Mouse (Mus musculus) limb, embryonic 12.5 days (tissue): ENCODE measurements around the gene Prm1. TPM values are rescaled to one million over a fixed set of nuclear protein-coding genes. Genes with fewer than 3 reads are reported as not detected.
A peak's percentile ranks its signal among the peaks of the same experiment; 100 is the strongest.
"Not testable (repeated sequence)": the region's sequence is repeated elsewhere in the genome, so short reads cannot be mapped to it uniquely, and the experiment has no call there.

Experiments used
- ATAC-seq: fragments of 200-750 bp; cut with Nextera tagmentation; 2 replicates; pipeline ENCODE4 v1.8.0; 2017; ENCODE audit warnings: low read depth, moderate TSS enrichment; ENCODE audit not compliant: insufficient number of reproducible peaks, insufficient read depth, low FRiP score, low TSS enrichment
- H3K27ac ChIP-seq: fragments of 300-500 bp; sonication (generic); 2 replicates; pipeline ENCODE4 v1.5.1; 2016; ENCODE audit warnings: mild to moderate bottlenecking, moderate library complexity
- H3K27me3 ChIP-seq: fragments of 300-500 bp; sonication (generic); 2 replicates; pipeline ENCODE4 v1.6.1; 2016; ENCODE audit warnings: mild to moderate bottlenecking, moderate library complexity
- H3K36me3 ChIP-seq: fragments of 300-500 bp; sonication (generic); 2 replicates; pipeline ENCODE4 v1.6.1; 2016; ENCODE audit warnings: mild to moderate bottlenecking, moderate library complexity
- H3K4me1 ChIP-seq: fragments of 300-500 bp; sonication (generic); replicated peaks from 2 replicates; pipeline ENCODE4 v1.6.1; 2016
- H3K4me2 ChIP-seq: fragments of 300-500 bp; sonication (generic); 2 replicates; pipeline ENCODE4 v1.6.1; 2016; ENCODE audit warnings: mild to moderate bottlenecking, moderate library complexity
- H3K4me3 ChIP-seq: fragments of 300-500 bp; sonication (generic); replicated peaks from 2 replicates; pipeline ENCODE4 v1.5.1; 2016; ENCODE audit warnings: mild to moderate bottlenecking
- H3K9ac ChIP-seq: fragments of 300-500 bp; sonication (generic); replicated peaks from 2 replicates; pipeline ENCODE4 v1.6.1; 2016; ENCODE audit warnings: mild to moderate bottlenecking, moderate library complexity
- H3K9me3 ChIP-seq: fragments of 300-500 bp; sonication (generic); 2 replicates; pipeline ENCODE4 v1.6.1; 2016; ENCODE audit warnings: mild to moderate bottlenecking, moderate library complexity
- WGBS: fragments of 180-500 bp; shearing (Covaris S2); methylation state at CpG from one replicate; pipeline ENCODE4 v1.1.7; 2016; 5-methylcytosine and 5-hydroxymethylcytosine counted together
- polyA plus RNA-seq: library from polyadenylated mRNA; unstranded; fragments of >200 nt; fragmentation: Nextera tagmentation; extraction: Ambion mirVana; gene quantifications from 2 replicates; pipeline ENCODE4 v1.2.1, GENCODE M21; 2016

Prm1 gene
- polyA plus RNA-seq, 1 experiment from 2014 or later: 0.51 TPM

- peaks cover 26% of the 10 kb centered on the region for H3K4me1 ChIP-seq
- H3K36me3 ChIP-seq: no peaks in the 10 kb centered on the region
- H3K27ac ChIP-seq: peak overlapping the region; percentile 62
- H3K27me3 ChIP-seq: no peaks in the 10 kb centered on the region
- H3K4me2 ChIP-seq: no peak overlapping the region
- no peak overlapping the region for H3K9ac ChIP-seq
- 47% methylated on average over 4 of the region's 4 CpGs for WGBS
- no peak for ATAC-seq
- H3K9me3 ChIP-seq: 0 out of 2 replicates have a peak, but pooled peaks cover 2% of the 10 kb centered on the region
- H3K4me3 ChIP-seq: no peak overlapping the region
These were observed 15.7 kb upstream of the Prm1 start for GRCm38 (mm10) chr16:10821387-10821786.

- Histone ChIP-seq H3K4me3 (no peak overlapping the region), H3K36me3 (no peaks in the 10 kb centered on the region), H3K9ac (no peak overlapping the region), H3K27ac (no peak overlapping the region), H3K27me3 (no peaks in the 10 kb centered on the region), H3K4me2 (no peak overlapping the region), H3K9me3 (0 out of 2 replicates have a peak, but pooled peaks cover 2% of the 10 kb centered on the region), H3K4me1 (peaks cover 14% of the 10 kb centered on the region)
- 69% methylated on average over 3 of the region's 3 CpGs for WGBS
- ATAC-seq: no peak
These were observed 14.3 kb upstream of the Prm1 start for GRCm38 (mm10) chr16:10819966-10820365.

- Histone ChIP-seq H3K4me2 (no peak overlapping the region), H3K4me1 (peaks cover 13% of the 10 kb centered on the region), H3K27me3 (no peaks in the 10 kb centered on the region), H3K27ac (no peak overlapping the region), H3K9me3 (0 out of 2 replicates have a peak, but pooled peaks cover 2% of the 10 kb centered on the region), H3K9ac (no peak overlapping the region), H3K36me3 (no peaks in the 10 kb centered on the region), H3K4me3 (no peak overlapping the region)
- WGBS: 85% methylated on average over 4 of the region's 4 CpGs
- no peak for ATAC-seq
These were observed 13.0 kb upstream of the Prm1 start for GRCm38 (mm10) chr16:10818579-10819135.

GRCm38 (mm10) chr16:10814864-10815263 is 9.2 kb upstream of the Prm1 start:
- Histone ChIP-seq H3K4me2 (no peak overlapping the region), H3K27me3 (peaks cover 2% of the 10 kb centered on the region; the same call in 1 of the 2 replicates), H3K4me1 (0 out of 2 replicates have a peak, but pooled peaks cover 7% of the 10 kb centered on the region), H3K4me3 (no peak overlapping the region), H3K9ac (no peak overlapping the region), H3K9me3 (no peaks in the 10 kb centered on the region), H3K27ac (no peak overlapping the region), H3K36me3 (no peaks in the 10 kb centered on the region)
- 70% methylated on average over 4 of the region's 4 CpGs for WGBS
- no peak for ATAC-seq

GRCm38 (mm10) chr16:10813726-10814125 is 8.1 kb upstream of the Prm1 start:
- Histone ChIP-seq H3K4me1 (0 out of 2 replicates have a peak, but pooled peaks cover 7% of the 10 kb centered on the region), H3K27me3 (peaks cover 5% of the 10 kb centered on the region; the same call in 1 of the 2 replicates), H3K36me3 (no peaks in the 10 kb centered on the region), H3K27ac (no peak overlapping the region), H3K4me3 (no peak overlapping the region), H3K9ac (no peak overlapping the region), H3K4me2 (no peak overlapping the region), H3K9me3 (no peaks in the 10 kb centered on the region)
- 82% methylated on average over 4 of the region's 4 CpGs for WGBS
- ATAC-seq: no peak

- H3K27me3 ChIP-seq: peaks cover 5% of the 10 kb centered on the region; the same call in 1 of the 2 replicates
- no peak for ATAC-seq
- 0 out of 2 replicates have a peak, but pooled peaks cover 7% of the 10 kb centered on the region for H3K4me1 ChIP-seq
- no peak within 1 kb of the TSS for H3K27ac ChIP-seq
- H3K4me2 ChIP-seq: no peak within 1 kb of the TSS
- H3K36me3 ChIP-seq: no peaks in the 10 kb centered on the region
- H3K9ac ChIP-seq: no peak within 1 kb of the TSS
- 93% methylated on average over 2 of the region's 2 CpGs for WGBS
- H3K4me3 ChIP-seq: no peak within 1 kb of the TSS
- H3K9me3 ChIP-seq: no peaks in the 10 kb centered on the region
These were observed 7.3 kb upstream of the Prm1 start, which contains the start of gene Gm11172 for GRCm38 (mm10) chr16:10812865-10813371. TSS of gene Gm11172 (plus strand) at chr16:10812915.

- no peak overlapping the region for H3K27ac ChIP-seq
- ATAC-seq: no peak
- 90% methylated on average over 1 of the region's 1 CpGs for WGBS
- peaks cover 5% of the 10 kb centered on the region; the same call in 1 of the 2 replicates for H3K27me3 ChIP-seq
- no peak overlapping the region for H3K4me2 ChIP-seq
- H3K9me3 ChIP-seq: no peaks in the 10 kb centered on the region
- H3K36me3 ChIP-seq: no peaks in the 10 kb centered on the region
- H3K9ac ChIP-seq: no peak overlapping the region
- H3K4me1 ChIP-seq: peaks cover 23% of the 10 kb centered on the region
- no peak overlapping the region for H3K4me3 ChIP-seq
These were observed 4.7 kb upstream of the Prm1 start for GRCm38 (mm10) chr16:10810376-10810775.

- WGBS: 86% methylated on average over 3 of the region's 3 CpGs
- H3K36me3 ChIP-seq, ATAC-seq, H3K9me3 ChIP-seq, H3K9ac ChIP-seq, H3K4me2 ChIP-seq, H3K27ac ChIP-seq, H3K4me3 ChIP-seq, H3K27me3 ChIP-seq: not testable (repeated sequence)
- H3K4me1 ChIP-seq: peaks cover 16% of the 10 kb centered on the region
These were observed 3.2 kb downstream of the Prm1 start for GRCm38 (mm10) chr16:10802420-10802819.

GRCm38 (mm10) chr16:10796034-10796433 is 9.6 kb downstream of the Prm1 start, which contains the start of gene Prm2:
TSS of gene Prm2 (minus strand) at chr16:10796134.
- no peak within 1 kb of the TSS for H3K27ac ChIP-seq
- WGBS: 78% methylated on average over 6 of the region's 6 CpGs
- no peaks in the 10 kb centered on the region for H3K9me3 ChIP-seq
- peaks cover 34% of the 10 kb centered on the region for H3K27me3 ChIP-seq
- H3K36me3 ChIP-seq: no peaks in the 10 kb centered on the region
- H3K4me3 ChIP-seq: no peak within 1 kb of the TSS
- no peak for ATAC-seq
- H3K4me2 ChIP-seq: no peak within 1 kb of the TSS
- no peak within 1 kb of the TSS for H3K9ac ChIP-seq
- no peaks in the 10 kb centered on the region for H3K4me1 ChIP-seq

GRCm38 (mm10) chr16:10790702-10791101 is 14.9 kb downstream of the Prm1 start, which contains the start of gene Prm3:
TSS of gene Prm3 (minus strand) at chr16:10790914.
- no peak within 1 kb of the TSS for H3K4me2 ChIP-seq
- no peaks in the 10 kb centered on the region for H3K36me3 ChIP-seq
- 78% methylated on average over 9 of the region's 9 CpGs for WGBS
- H3K4me3 ChIP-seq: no peak within 1 kb of the TSS
- no peak within 1 kb of the TSS for H3K27ac ChIP-seq
- H3K9me3 ChIP-seq: no peaks in the 10 kb centered on the region
- ATAC-seq: no peak
- H3K4me1 ChIP-seq: peaks cover 16% of the 10 kb centered on the region; the same call in 1 of the 2 replicates
- H3K27me3 ChIP-seq: peaks cover 20% of the 10 kb centered on the region
- H3K9ac ChIP-seq: no peak within 1 kb of the TSS

GRCm38 (mm10) chr16:10788866-10789265 is 16.8 kb downstream of the Prm1 start:
- Histone ChIP-seq H3K36me3 (no peaks in the 10 kb centered on the region), H3K4me1 (peaks cover 25% of the 10 kb centered on the region), H3K4me3 (no peak overlapping the region), H3K9me3 (no peaks in the 10 kb centered on the region), H3K4me2 (no peak overlapping the region), H3K27me3 (peaks cover 7% of the 10 kb centered on the region), H3K27ac (no peak overlapping the region), H3K9ac (no peak overlapping the region)
- ATAC-seq: no peak
- 54% methylated on average over 4 of the region's 4 CpGs for WGBS
